Mouse (Mus musculus): ENCODE results near the gene Ttc22. TPM values are rescaled to one million over a fixed set of nuclear protein-coding genes. Genes with fewer than 3 reads are reported as not detected.

Gene Ttc22
- polyA plus RNA-seq (2012; fragmentation: generic; extraction: Trizol): not detected
- long read RNA-seq, experiment 1: 0 reads
- long read RNA-seq, experiment 2: 0 reads

DNA sequence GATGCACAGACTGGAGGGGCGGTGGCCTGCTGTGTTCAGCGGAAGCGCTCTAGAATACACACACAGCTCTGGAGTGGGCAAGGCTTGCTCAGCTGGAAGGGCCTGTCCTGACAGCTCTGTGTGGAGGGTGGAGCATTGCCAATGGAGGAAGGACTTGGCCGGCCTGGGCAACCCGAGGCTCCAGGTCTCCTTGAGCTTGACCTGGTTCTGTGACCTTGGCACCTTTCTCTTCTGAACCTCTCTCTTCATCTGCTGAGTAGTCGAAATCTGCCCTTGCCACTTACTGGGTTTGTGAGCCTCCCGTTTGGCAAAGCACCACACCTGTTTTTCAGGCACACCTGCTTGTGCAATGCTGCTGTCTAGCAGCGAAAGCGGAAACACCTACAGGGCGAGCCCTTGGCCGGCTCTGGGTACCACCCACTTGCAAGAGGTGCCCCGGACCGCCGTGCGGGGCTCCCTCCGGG lies at the start of gene Ttc22:
Ttc22 (plus strand) TSS at position 403 of the 464 bp plus-strand sequence.
- TF ChIP-seq CEBPB (IDR thresholded peaks at IDR 0.05; ENCODE audit: low read depth) (no peak), MYOD1 (IDR thresholded peaks at IDR 0.05; ENCODE audit: control insufficient read depth, insufficient read length, low read depth) (no peak), FOSL1 (IDR thresholded peaks at IDR 0.05; ENCODE audit: insufficient read depth, low read length, poor library complexity, severe bottlenecking) (no peak), USF1 (IDR thresholded peaks at IDR 0.05; ENCODE audit: low read depth) (no peak), MYOG (IDR thresholded peaks at IDR 0.05; ENCODE audit: control insufficient read depth, extremely low read depth, insufficient read length) (no peak), CTCF (IDR thresholded peaks at IDR 0.05; ENCODE audit: control insufficient read depth, insufficient read depth, insufficient read length) (no peak), MAX (IDR thresholded peaks at IDR 0.05) (no peak)

GRCm38 (mm10) chr4:106575022-106575421 lies 47.2 kb upstream of the Ttc22 start:
- no peak for TF ChIP-seq USF1 (IDR thresholded peaks at IDR 0.05; ENCODE audit: low read depth)
- no peak for TF ChIP-seq MYOD1 (IDR thresholded peaks at IDR 0.05; ENCODE audit: control insufficient read depth, insufficient read length, low read depth)
- no peak for TF ChIP-seq MYOG (IDR thresholded peaks at IDR 0.05; ENCODE audit: control insufficient read depth, extremely low read depth, insufficient read length)
- Histone ChIP-seq H3K79me2 (ENCODE audit: control insufficient read depth, insufficient read depth) (peaks cover 15% of the 10 kb centered on the region), H3ac (ENCODE audit: control insufficient read depth, insufficient read length, low read depth) (no peak overlapping the region), H3K36me3 (ENCODE audit: control insufficient read depth, insufficient read depth) (peaks cover 44% of the 10 kb centered on the region), H3K79me3 (ENCODE audit: low read depth) (no peaks in the 10 kb centered on the region), H3K27me3 (ENCODE audit: control insufficient read depth, insufficient read depth, insufficient read length) (no peaks in the 10 kb centered on the region), H3K4me3 (ENCODE audit: insufficient read depth, poor library complexity, severe bottlenecking) (no peak overlapping the region)

More for the DNA sequence above, at the start of gene Ttc22:
- Histone ChIP-seq H3K79me3 (ENCODE audit: low read depth) (no peaks in the 10 kb centered on the region), H3K79me2 (ENCODE audit: control insufficient read depth, insufficient read depth) (no peaks in the 10 kb centered on the region), H3K36me3 (ENCODE audit: control insufficient read depth, insufficient read depth) (no peaks in the 10 kb centered on the region), H3K4me3 (ENCODE audit: insufficient read depth, poor library complexity, severe bottlenecking) (no peak within 1 kb of the TSS), H3K27me3 (ENCODE audit: control insufficient read depth, insufficient read depth, insufficient read length) (peaks cover 50% of the 10 kb centered on the region), H3ac (ENCODE audit: control insufficient read depth, insufficient read length, low read depth) (no peak within 1 kb of the TSS)

- Histone ChIP-seq H3ac (ENCODE audit: control insufficient read depth, insufficient read length, low read depth) (no peak overlapping the region), H3K36me3 (ENCODE audit: control insufficient read depth, insufficient read depth) (peaks cover 62% of the 10 kb centered on the region), H3K79me3 (ENCODE audit: low read depth) (no peaks in the 10 kb centered on the region), H3K27me3 (ENCODE audit: control insufficient read depth, insufficient read depth, insufficient read length) (no peaks in the 10 kb centered on the region), H3K4me3 (ENCODE audit: insufficient read depth, poor library complexity, severe bottlenecking) (no peak overlapping the region), H3K79me2 (ENCODE audit: control insufficient read depth, insufficient read depth) (peaks cover 4% of the 10 kb centered on the region)
- TF ChIP-seq USF1 (IDR thresholded peaks at IDR 0.05; ENCODE audit: low read depth) (no peak), CTCF (IDR thresholded peaks at IDR 0.05; ENCODE audit: control insufficient read depth, insufficient read depth, insufficient read length) (no peak), CEBPB (IDR thresholded peaks at IDR 0.05; ENCODE audit: low read depth) (no peak), MYOD1 (IDR thresholded peaks at IDR 0.05; ENCODE audit: control insufficient read depth, insufficient read length, low read depth) (no peak)
Measured at GRCm38 (mm10) chr4:106577511-106577910, 44.7 kb upstream of the Ttc22 start.

- Histone ChIP-seq H3K36me3 (ENCODE audit: control insufficient read depth, insufficient read depth) (peaks cover 67% of the 10 kb centered on the region), H3K79me2 (ENCODE audit: control insufficient read depth, insufficient read depth) (peaks cover 4% of the 10 kb centered on the region)
- TF ChIP-seq CTCF (IDR thresholded peaks at IDR 0.05; ENCODE audit: control insufficient read depth, insufficient read depth, insufficient read length): no peak
- no peak for TF ChIP-seq CEBPB (IDR thresholded peaks at IDR 0.05; ENCODE audit: low read depth)
- TF ChIP-seq USF1 (IDR thresholded peaks at IDR 0.05; ENCODE audit: low read depth): no peak
- TF ChIP-seq FOSL1 (IDR thresholded peaks at IDR 0.05; ENCODE audit: insufficient read depth, low read length, poor library complexity, severe bottlenecking): no peak
- TF ChIP-seq MYOD1 (IDR thresholded peaks at IDR 0.05; ENCODE audit: control insufficient read depth, insufficient read length, low read depth): no peak
- TF ChIP-seq MYOG (IDR thresholded peaks at IDR 0.05; ENCODE audit: control insufficient read depth, extremely low read depth, insufficient read length): no peak
- TF ChIP-seq MAX (IDR thresholded peaks at IDR 0.05): no peak
Measured at GRCm38 (mm10) chr4:106581176-106581864, 40.9 kb upstream of the Ttc22 start.

GRCm38 (mm10) chr4:106581865-106582204 lies 40.4 kb upstream of the Ttc22 start:
- H3K79me2 ChIP-seq (ENCODE audit: control insufficient read depth, insufficient read depth): peaks cover 4% of the 10 kb centered on the region
- H3K4me3 ChIP-seq (ENCODE audit: insufficient read depth, poor library complexity, severe bottlenecking): no peak overlapping the region
- H3K79me3 ChIP-seq (ENCODE audit: low read depth): no peaks in the 10 kb centered on the region
- H3K36me3 ChIP-seq (ENCODE audit: control insufficient read depth, insufficient read depth): peaks cover 72% of the 10 kb centered on the region
- no peak overlapping the region for H3ac ChIP-seq (ENCODE audit: control insufficient read depth, insufficient read length, low read depth)
- no peaks in the 10 kb centered on the region for H3K27me3 ChIP-seq (ENCODE audit: control insufficient read depth, insufficient read depth, insufficient read length)
- TF ChIP-seq MYOG (IDR thresholded peaks at IDR 0.05; ENCODE audit: control insufficient read depth, extremely low read depth, insufficient read length) (no peak), MAX (IDR thresholded peaks at IDR 0.05) (no peak), MYOD1 (IDR thresholded peaks at IDR 0.05; ENCODE audit: control insufficient read depth, insufficient read length, low read depth) (no peak), USF1 (IDR thresholded peaks at IDR 0.05; ENCODE audit: low read depth) (no peak), FOSL1 (IDR thresholded peaks at IDR 0.05; ENCODE audit: insufficient read depth, low read length, poor library complexity, severe bottlenecking) (no peak), CTCF (IDR thresholded peaks at IDR 0.05; ENCODE audit: control insufficient read depth, insufficient read depth, insufficient read length) (no peak), CEBPB (IDR thresholded peaks at IDR 0.05; ENCODE audit: low read depth) (no peak)

More at GRCm38 (mm10) chr4:106581176-106581864, 40.9 kb upstream of the Ttc22 start:
- no peaks in the 10 kb centered on the region for H3K27me3 ChIP-seq (ENCODE audit: control insufficient read depth, insufficient read depth, insufficient read length)
- H3ac ChIP-seq (ENCODE audit: control insufficient read depth, insufficient read length, low read depth): no peak overlapping the region
- no peak overlapping the region for H3K4me3 ChIP-seq (ENCODE audit: insufficient read depth, poor library complexity, severe bottlenecking)
- H3K79me3 ChIP-seq (ENCODE audit: low read depth): no peaks in the 10 kb centered on the region

Measured in C2C12 (cell line).